Mouse (Mus musculus) G1E-ER4 (cell line): Measurements from ENCODE around the gene Scn10a. TPM values are rescaled to one million over a fixed set of nuclear protein-coding genes. Genes with fewer than 3 reads are reported as not detected.

Experiments used
- GATA1 ChIP-seq: IDR thresholded peaks from one replicate; pipeline ENCODE4 v1.8.0; 2012; ENCODE audit warnings: low read length, inconsistent platforms
- polyA plus RNA-seq: library from polyadenylated mRNA; stranded (reverse); fragments of >175 nt; gene quantifications from 2 replicates; pipeline ENCODE4 v1.2.3, GENCODE M21; 2012

The Scn10a gene
- polyA plus RNA-seq, 1 experiment, result not detected

DNA sequence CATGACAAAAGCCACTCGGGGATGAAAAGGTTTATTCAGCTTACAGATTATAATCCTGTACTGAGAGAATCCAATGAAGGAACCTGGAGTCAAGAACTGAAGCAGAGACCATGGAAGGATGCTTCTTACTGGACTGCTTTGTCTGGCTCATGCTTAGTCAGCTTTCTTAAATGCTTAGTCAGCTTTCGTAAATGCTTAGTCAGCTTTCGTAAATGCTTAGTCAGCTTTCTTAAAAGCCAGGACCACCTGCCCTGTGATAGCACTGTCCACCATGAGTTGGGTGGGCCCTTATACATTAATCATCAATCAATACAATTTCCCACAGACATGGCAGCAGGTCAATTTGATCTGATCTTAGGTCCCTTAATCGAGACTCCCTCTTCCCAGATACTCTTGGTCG, 112.2 kb downstream of the Scn10a start:
- no peak for TF ChIP-seq GATA1

GRCm38 (mm10) chr9:119604607-119605006, 114.5 kb downstream of the Scn10a start:
- no peak for TF ChIP-seq GATA1

DNA sequence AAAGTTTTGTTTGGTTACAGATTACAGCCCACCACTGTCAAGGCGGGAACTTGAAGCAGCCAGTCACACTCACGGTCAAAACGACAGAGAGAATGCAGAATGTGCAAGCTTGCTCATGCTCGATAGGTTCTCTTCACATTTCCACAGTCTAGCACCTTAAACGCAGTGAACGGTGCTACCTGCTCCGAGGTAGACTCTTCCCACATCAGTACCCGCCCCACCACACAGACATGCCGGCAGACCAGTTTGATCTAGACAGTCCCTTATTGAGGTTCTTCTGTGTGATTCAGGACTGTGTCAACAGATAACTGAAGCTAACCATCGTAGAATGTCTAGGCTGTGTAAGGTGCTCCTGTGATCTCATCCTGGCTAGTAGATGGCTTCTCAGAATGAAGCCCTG, 120.6 kb downstream of the Scn10a start:
- no peak for TF ChIP-seq GATA1

DNA sequence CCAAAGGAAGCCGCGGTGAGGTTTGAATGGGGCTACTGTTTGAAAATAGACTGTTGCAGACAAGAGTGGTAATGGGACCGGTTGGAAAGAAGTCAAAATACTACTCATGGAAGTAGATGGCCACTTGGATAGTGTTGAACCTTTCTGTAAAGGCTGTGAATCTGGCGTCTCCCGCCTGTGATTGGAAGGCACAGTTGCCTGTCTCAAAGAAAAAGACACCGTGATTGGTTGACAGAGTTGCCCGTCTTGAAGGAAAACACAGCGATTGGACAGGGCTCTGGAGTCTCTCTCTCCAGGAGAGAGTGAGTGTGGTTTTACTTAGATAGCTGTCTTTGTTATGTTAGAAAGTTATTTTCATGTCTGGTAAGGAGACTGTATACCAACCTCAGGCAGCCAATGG, 121.8 kb downstream of the Scn10a start:
- no peak for TF ChIP-seq GATA1

DNA sequence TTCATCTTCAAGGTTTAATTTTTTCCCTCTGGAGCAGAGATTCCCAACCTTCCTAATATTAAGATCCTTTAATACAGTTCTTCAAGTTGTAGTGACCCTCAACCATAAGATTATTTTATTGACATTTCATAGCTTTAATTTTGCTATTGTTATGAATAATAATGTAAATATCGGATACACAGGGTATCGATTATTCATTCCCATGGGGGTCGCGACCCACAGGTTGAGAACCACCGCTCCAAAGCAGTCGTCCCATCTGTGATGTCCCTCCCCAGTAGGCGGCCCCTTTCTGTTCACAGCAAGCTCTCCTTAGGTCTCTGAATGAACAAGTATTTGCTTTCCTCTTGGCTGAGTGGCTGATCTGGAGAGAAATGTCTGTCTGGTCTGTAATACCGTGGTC, 129.5 kb downstream of the Scn10a start:
- no peak for TF ChIP-seq GATA1

DNA sequence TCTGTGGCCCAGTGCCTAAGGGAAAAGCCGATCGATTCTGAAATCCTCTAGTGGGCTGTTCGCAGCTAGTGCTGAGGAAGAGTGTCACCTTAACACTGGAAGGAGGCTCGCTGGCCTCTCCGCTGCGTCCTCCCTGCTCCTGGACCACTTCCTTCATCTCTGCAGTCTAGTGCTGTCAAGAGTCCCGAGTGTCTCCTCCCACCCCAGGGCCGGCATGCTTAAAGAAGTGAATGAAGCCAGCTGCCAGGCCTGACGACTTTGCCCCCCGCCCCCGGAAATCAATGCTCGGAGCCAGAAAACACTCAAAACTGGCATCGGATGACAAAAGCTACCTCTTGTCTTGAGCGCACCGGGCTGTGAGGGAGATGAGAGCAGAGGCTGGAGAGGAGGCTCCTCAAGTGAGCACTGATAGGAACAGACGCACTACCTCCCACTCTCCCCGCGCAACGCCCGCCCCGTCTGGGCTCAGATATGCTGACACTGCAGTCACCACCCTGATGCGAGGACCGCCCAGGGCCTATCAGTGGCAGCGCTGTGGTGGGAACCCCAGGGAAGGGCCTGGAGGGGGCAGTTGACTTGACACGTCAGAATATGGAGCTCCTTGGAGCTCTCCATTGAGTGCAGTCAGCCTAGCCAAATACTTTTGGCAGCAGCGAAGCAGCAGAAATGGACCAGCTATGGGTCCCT, 130.2 kb downstream of the Scn10a start:
- TF ChIP-seq GATA1, result no peak

DNA sequence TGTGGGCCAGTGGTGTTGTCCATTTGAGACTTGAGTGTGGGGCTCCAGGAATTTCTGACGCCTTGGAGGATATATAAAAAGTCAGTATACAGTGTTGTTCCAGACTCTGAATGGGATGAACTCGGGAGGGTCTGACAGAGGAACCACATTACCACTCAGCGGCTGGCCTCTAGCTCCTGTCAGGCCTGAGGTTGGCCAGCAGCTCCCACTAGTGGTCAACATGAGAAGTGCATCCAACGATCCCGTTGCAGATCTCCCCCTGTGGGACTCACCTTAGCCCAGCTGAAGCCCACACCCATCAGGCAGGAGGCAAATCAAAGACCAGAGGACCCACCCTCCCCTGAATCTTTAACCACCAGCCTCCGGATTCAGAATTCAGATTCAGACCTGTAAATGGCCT, 138.5 kb downstream of the Scn10a start:
- TF ChIP-seq GATA1, result no peak

DNA sequence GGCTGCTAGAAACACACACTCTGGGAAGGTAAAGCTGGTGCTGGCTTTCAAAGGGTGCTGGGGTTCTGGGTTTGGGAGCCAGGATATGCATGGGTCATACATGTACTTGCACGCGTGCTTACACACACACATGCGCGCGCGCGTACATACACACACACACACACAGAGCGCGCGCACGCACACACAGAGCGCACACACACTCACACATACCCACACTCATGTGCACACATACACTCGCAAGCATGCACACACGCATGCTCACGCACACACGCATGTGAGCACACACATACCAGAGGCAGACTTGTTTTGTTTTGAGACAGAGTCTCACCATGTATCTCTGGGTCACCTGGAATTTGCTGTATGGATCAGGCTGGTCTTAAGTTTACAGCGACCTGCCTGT, 138.9 kb downstream of the Scn10a start:
- no peak for TF ChIP-seq GATA1

DNA sequence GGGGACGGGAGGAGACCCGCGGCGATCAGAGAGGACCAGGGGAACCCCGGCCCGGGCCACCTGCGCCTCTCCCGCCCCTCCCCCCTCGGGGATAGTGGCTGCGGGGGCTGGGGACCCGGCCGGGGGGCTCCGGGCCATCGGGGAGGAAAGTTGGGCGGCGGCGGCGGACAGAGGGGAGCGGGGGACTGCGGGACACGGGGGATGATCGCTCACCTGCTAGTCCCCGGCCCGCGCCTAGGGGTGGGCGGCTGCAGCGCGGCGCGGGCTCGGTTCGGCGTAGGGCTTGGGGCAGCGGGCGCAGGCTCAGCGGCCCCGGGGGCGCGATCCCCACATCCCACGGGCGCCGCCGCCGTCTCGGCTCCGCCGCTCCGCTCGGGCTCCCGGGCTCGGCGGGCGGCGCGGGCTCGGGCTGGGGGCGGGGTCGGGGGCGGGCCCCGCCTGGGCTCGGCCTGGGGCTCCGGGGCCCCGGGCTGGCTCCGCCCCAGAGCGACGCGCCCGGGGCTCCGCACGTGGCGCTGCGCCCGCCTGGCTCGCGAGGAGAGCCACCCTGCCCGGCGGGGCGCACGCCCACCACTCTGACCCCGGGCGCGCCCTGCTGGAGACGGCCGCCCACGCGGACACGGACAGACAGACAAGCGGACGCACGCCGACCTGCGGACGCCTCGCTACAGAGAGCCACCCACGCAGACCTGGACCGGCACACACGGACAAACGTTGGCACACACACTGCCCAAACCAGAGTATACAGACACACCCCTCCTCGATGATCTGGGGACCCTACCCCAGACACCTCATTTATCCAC, 140.3 kb downstream of the Scn10a start, which contains the start of gene Scn5a:
Gene Scn5a (minus strand): TSS at position 381 of the 803 bp plus-strand sequence.
- no peak for TF ChIP-seq GATA1

DNA sequence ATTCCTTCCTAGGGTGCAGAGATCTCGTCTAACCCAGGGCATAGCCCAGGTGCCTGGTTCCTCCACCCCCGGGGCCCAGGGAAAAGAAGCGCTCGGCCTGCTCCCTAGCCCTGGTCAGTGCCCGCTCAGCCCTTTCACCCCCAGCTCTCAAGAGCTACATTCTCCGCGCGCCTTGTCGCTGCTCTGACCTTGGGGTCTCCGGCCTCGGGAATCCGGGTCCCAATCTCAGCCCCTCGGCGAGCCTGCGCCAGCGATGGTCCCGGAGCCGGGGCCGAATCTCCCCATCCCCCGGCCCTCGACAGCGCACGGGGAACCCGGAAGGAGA, 140.8 kb downstream of the Scn10a start:
- no peak for TF ChIP-seq GATA1

DNA sequence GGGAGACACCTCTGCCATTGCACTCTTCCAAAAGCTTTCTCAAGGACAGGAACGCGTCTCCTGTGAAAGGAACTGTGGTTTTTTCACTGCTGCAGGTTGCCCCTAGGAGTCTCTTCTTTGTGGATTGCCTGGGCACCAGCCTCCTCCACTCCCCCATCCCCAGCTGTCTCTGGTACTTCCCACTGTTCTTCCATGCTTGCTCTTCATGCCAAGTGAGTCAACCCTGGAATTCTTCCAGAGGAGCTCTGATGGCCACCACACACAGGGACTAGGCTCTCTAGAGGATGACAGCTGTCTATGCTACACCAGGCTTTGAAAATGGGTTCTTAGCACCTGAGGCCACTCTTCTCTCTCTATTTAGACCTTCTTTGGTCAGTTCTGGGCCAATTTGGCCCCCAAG, 142.1 kb downstream of the Scn10a start:
- no peak for TF ChIP-seq GATA1

DNA sequence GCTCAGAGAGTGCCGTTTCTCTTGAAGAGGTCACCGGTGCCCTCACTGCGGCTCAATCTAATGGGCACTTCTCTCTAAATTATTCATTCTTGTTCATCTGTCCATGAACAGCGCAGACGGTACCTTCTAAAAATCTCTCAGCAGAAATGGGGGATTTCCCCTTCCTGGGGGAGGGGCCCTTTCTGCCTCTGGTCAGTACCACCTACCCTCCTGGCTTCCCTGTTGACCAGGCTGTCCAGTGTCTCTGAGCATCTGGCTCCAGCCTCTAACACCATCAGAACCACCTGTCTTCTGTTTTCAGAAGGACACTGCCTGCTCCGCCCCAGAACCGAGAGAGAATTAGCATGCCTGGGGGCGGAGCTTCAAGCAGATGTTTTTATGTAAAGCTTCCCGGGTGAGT, 143.4 kb downstream of the Scn10a start:
- TF ChIP-seq GATA1, result no peak

- TF ChIP-seq GATA1, result no peak
These were observed 144.8 kb downstream of the Scn10a start for GRCm38 (mm10) chr9:119574366-119574765.

DNA sequence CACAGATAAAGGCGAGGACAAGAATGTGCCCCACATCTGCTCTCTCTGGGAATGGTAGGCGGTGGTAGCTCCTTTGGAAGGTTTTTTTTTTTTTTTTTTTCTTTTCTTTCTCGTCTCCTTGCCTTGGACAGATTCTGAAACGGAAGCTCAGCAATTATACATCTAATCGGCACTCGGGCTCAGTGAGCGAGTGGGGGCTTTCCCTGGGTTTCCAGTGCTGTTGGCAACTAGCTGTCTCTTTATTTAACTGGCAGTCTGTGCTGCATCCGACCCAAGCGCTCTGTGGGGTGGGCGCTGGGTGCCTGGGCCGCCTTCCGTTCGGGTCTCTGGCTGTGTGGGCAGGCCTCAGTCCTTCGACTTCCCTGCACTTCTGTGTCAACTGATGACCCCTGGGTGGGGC, 146.1 kb downstream of the Scn10a start:
- no peak for TF ChIP-seq GATA1

DNA sequence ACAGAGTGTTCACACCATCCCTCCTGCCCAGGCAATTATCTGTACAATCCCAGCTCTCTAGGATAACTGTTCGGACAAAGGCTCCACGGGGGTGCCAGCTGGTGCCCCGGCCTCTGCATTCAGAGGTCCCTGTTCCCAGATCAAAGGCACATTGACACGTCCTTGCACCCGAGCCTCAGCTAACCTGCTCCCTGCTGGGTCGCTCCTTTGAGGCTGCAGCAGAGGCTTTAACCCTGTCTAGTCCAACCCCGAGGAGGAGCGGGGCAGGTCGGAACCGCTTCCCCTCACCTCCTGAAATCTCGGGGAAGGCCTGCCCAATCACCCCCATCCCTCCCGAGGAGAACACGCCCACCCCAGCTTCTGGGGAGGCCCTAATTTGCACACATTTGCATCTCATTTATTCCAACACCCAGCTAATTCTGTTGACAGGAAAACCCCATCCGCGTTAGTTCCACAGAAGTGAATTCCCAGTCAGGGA, 147.7 kb downstream of the Scn10a start:
- no peak for TF ChIP-seq GATA1

DNA sequence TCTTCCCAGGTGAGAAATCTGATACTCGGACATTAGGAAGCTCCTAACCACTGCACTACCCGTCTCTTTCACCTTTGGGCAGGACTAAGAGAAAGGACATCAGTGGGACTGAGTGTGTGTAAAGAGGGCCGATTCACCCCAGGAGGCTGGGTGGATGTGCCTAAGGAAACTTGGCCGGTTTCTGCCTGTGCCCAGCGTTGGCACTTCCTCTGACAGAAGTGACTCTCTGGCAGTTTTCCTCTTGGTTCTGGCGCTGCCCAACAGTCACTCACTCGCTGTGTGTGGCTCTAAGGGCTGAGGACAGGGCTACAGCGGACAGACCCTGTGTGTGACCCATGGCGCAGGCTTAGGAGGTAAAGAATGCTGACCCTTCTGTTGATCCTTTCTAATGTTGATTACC, 148.5 kb downstream of the Scn10a start:
- TF ChIP-seq GATA1, result no peak

DNA sequence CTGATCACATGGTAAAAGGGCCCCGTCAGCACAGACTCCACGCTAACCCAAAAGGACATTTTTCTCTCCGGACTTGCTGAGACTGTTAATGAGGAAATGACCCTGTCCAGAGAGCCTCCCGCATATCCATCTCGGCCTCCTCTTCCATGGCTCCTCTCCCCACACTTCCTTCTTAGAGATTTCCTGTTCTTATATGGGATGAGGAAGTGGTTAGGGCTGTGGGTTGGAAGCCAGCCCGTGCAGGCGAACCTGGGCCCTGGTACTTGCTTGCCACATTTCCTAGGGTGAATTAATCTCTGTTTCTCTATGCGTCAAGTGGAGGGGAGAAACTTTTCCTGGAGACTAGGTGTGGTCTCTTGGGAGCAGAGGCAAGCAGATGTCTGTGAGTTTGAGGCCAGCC, 150.4 kb downstream of the Scn10a start:
- no peak for TF ChIP-seq GATA1
